Mouse (Mus musculus) brown adipose tissue, adult 24 weeks (tissue): ENCODE measurements at regions not wholly inside any gene's neighbourhood (a gene's known extent, or its start where the extent isn't known, plus 50 kb on each side); places are given as distances from the start of the nearest gene placed in this dataset.

ENCODE experiments used
- H3K27ac ChIP-seq: fragments of 200-500 bp; replicated peaks from 2 replicates; pipeline ENCODE4 v1.5.1; 2012; ENCODE audit warnings: low read depth, mild to moderate bottlenecking, low read length
- H3K4me1 ChIP-seq: fragments of 200-500 bp; 2 replicates; pipeline ENCODE4 v1.6.1; 2012; ENCODE audit warnings: low read length, mixed read lengths; ENCODE audit not compliant: control insufficient read depth, insufficient read depth, insufficient read length
- H3K4me3 ChIP-seq: fragments of 200-500 bp; 2 replicates; pipeline ENCODE4 v1.5.1; 2012; ENCODE audit warnings: low read depth, mild to moderate bottlenecking, low read length, moderate library complexity; ENCODE audit not compliant: insufficient read depth

DNA sequence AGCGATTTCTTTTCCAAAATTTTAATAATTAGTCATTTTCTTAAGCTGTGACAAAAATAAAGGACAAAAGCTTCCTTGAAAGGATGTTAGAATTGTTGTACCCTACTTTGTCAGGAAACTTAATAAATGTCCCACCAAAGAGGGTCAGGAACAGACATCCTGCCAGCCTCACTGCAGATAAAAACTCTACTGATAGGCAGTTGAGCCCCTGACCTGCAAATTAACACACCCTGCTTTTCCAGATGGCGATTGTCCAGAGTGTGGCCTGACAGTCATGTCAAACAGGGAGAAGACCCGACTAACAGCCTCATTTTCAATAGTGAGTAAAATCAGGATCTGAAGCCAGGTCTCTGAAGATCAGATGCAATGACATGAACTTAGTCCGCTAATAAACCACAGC is 670.6 kb downstream of the Diaph3 start:
- H3K4me3 ChIP-seq: no peak overlapping the region
- no peak overlapping the region for H3K27ac ChIP-seq
- peaks cover 7% of the 10 kb centered on the region; the same call in 1 of the 2 replicates for H3K4me1 ChIP-seq

DNA sequence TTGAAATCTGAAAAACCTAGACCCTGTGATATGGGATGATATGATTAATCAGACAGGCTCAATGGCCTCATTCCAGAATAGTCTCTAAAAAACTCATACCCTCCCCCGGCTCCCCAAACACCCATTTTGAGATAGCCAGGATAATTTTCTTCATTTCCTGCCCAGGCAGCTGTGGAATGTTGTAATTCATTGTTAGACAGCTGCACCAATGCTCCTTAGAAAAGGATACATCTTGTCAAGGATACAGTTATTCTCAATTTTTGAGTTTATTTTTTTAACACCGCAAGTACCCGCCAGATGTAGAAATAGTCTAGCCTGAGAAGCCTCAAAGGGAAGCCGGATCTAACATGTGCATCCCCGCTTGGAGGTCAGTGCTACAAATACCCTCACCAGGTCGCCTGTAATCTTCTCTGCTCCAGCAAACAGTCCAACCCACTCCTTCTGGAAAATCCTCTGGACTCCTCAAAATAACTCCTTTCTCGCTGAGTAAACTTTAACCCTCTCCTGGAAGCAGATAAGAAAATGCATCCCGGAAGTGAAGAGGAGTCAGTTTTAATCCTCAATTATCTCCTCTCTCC is 673.1 kb downstream of the Diaph3 start:
- peaks cover 7% of the 10 kb centered on the region; the same call in 1 of the 2 replicates for H3K4me1 ChIP-seq
- no peak overlapping the region for H3K4me3 ChIP-seq
- peak overlapping the region; percentile 2; the same call in 1 of the 2 replicates for H3K27ac ChIP-seq

DNA sequence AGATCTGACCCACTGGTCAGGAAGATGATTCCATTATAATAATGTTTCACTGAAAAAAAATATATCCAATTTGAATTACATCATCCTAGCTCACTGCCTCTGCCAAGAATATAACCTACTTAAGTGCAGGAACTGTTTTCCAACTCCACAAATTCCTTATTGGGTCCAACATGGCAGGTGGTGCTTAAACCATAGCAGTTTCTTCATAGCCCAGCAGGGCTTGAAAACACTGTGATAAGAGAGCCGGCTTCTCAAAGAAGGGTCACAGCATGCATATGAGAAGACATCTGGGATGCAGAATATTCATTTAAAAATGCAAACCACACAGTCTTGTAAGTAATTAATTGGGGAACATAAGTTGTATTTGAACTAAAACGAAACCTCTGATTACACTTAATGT is 677.6 kb downstream of the Diaph3 start:
- Histone ChIP-seq H3K27ac (no peak overlapping the region), H3K4me1 (0 out of 2 replicates have a peak, but pooled peaks cover under 1% of the 10 kb centered on the region), H3K4me3 (no peak overlapping the region)

DNA sequence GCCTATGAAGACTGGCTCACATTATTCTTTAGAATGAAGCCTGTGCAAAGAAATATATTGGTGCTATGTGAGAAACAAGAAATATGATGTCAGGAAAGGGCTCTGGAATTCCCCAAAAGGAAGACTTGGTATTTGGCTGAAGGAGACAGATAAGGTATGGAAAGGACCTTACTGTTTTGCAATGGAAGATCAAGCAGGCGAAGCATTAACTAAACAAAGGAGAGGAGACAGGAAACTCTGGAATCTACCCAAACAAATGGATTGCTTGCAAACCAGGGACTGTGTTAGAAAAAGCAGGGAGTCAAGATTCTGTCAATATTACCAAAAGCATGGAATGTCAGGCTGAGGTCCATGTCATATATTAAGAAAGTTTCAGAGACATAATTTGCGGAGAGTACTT is 687.9 kb downstream of the Diaph3 start:
- peaks cover 2% of the 10 kb centered on the region; the same call in 1 of the 2 replicates for H3K4me1 ChIP-seq
- H3K4me3 ChIP-seq: no peak overlapping the region
- no peak overlapping the region for H3K27ac ChIP-seq

DNA sequence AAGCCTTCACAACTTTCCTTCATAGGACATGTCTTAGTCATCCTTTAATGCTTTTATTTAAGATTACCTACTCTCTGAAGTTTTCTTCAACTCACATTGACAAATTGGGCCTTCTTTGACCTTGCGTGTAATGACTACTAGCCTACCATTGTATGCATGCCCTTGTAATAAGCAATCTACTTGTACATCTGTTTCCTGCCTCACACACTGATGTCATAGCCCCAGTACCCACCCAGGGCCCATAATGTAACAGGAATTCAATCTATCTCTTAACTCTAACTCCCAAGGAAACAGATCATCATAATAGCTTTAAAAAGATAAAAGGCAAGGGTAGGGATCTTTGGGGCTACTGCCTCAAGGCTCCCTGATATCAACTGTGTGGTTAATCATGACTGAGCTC is 690.4 kb downstream of the Diaph3 start:
- H3K4me3 ChIP-seq: no peak overlapping the region
- H3K27ac ChIP-seq: no peak overlapping the region
- H3K4me1 ChIP-seq: peaks cover 3% of the 10 kb centered on the region; the same call in 1 of the 2 replicates

DNA sequence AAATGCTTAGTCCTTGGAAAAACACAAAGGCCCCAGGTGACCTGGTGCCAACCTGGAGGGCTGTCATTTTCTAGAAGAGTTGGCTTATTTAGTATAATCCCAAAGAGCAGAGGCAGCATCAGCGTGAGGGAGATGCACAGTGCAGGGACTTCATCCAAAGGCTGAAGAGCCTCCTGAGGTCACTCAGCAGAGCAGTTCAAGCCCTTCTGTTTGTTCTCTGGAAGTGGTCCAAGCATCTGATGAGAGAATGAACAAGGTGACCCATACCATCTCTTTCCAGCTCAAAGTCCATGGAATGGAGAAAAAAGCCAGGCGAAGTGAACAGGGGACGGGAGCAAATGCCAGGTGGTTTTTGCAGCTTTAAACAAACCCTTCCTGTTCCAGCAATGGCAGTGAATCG is 695.9 kb downstream of the Diaph3 start:
- H3K27ac ChIP-seq: no peak overlapping the region
- H3K4me3 ChIP-seq: no peak overlapping the region
- H3K4me1 ChIP-seq: peaks cover 3% of the 10 kb centered on the region; the same call in 1 of the 2 replicates

DNA sequence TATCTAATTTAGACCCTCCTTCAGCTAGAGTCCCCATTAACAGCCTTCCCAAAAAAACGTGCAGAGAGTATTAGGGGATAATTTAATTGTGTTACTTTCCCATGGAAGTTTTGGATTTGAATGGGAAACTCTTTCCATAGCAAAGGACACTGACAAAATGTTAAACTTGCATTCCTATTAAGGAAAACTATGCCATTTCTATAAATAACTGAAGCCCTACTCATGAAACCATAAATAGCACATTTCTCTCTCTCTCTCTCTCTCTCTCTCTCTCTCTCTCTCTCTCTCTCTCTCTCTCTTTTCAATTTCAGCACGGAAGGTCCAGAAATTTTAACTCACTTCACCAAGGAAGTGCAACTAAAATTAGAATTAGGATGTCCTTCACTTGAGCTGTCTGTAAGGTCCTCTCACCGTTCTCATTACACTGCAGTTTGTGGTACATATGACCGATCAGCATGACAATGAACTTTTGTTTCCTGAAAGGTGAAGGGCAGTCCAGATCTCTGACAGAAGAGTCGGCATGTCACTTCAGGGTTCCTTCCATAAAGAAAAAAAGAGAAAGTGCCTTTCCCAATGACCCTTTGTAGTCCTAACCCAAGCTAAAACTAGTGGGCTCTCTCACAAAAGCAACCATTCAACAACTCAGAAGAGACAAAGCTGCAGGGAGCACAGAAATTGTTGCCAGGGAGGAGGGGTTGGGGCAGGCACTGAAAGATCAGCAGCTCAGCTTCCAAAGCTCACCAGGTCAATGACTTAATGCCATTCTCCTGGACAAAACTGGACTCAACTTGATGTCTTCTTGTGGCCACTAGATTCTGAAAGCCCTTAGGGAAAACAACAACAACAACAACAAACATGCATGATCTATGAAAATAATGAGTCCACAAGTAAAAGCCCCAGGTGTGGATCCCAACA is 696.9 kb downstream of the Diaph3 start:
- no peak overlapping the region for H3K4me3 ChIP-seq
- H3K27ac ChIP-seq: no peak overlapping the region
- peaks cover 3% of the 10 kb centered on the region; the same call in 1 of the 2 replicates for H3K4me1 ChIP-seq

DNA sequence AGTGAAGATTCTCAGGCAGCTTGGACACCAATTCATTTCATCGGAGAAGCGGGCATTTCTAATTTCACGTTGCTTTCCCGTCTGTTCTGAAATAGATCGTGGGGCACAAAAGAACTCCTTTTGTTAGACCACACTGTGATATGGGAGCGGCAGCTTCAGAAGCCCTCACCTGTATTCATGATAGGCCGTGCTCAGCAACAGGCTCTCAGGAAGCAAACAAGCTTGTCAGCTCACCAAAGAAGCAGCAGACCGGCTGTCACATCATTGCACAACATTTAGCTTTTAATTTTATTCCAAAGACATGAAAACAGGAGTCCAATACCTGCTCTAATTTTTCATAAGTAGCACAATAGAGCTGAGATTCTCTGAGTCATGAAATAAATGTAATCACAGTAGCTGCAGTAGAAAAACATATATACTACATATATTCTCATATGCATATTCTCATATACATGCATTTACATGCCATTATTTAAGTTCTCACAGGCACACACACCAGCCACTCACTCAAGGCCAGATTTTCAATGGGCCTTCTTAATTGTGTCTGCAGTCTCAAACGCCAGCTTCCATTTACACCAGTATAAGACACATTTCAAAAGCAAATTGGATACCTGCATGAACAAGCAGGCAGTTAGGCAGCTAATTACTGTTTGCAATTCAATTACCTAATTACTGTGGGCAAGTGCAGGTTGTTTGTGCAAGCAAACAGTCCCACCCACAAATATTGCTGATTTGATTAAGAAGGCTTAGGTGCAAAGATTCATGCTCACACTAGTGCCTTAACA is 698.9 kb downstream of the Diaph3 start:
- H3K4me3 ChIP-seq: no peak overlapping the region
- H3K4me1 ChIP-seq: no peaks in the 10 kb centered on the region
- no peak overlapping the region for H3K27ac ChIP-seq

DNA sequence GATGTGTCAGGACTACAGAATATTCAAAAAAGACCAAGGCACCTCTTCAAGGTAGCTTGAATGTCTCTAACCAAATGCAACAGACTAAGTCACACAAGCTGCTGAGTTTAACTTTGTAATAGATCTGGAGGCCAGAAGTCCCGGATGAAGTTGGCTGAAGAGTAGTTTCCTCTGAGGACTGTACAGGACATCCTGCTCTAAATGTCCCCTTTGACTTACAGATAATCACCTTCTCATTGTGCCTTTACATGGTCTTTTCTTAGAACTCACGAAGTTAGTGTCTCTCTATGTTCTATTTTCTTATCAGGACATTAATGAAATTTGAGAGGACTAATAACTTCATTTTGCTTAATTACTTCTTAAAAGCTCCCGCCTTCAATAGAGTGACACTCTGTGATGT is 703.7 kb downstream of the Diaph3 start:
- Histone ChIP-seq H3K4me1 (peaks cover 3% of the 10 kb centered on the region; the same call in 1 of the 2 replicates), H3K27ac (no peak overlapping the region), H3K4me3 (no peak overlapping the region)

DNA sequence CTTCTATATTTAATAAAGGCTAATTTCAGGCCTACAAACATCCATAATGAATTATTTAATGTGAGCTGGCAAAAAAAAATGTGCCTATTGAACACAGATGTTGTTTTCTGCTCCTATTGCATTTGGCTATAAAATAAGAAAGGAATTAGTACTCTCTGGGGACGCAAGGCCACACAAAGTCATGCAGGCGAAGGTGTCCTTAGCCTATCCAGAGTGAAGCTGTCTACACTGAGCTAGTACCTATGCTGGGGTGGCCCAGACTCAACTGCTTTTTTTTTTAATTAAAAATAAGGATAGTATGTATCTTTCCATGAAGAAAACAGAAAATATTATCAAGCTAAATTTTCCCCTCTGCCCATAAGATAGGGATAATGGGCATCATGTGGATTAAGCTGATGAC is 705.7 kb downstream of the Diaph3 start:
- Histone ChIP-seq H3K4me3 (no peak overlapping the region), H3K27ac (no peak overlapping the region), H3K4me1 (peaks cover 6% of the 10 kb centered on the region; the same call in 1 of the 2 replicates)

DNA sequence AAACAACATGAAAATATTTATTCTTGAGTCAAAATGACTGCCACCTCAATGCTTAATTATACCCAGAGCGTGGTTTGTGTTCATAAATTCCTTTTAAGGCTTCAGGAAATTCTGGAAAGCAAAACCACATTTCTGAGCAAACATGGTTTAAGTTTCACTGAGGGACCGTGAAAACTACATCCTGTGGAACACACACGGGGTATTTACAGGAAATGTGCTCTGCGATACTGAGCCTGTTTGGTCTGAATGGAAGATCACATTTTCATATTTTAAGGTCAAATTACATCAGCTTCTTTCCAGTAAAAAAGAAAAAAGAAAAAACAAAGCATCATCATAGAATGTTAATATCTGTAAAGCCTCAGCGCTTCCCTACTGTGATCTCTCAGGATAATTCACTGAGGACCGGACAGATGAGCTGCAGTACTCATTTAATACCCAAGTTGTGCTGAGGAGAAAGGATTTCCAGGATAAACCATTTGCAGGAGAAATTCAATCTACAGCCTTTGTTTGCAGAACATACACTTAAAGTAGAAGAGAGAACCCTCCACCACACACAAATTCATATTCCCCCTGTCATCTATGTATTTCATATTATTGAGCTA is 709.7 kb downstream of the Diaph3 start:
- no peak overlapping the region for H3K27ac ChIP-seq
- no peak overlapping the region for H3K4me3 ChIP-seq
- peaks cover 6% of the 10 kb centered on the region; the same call in 1 of the 2 replicates for H3K4me1 ChIP-seq

DNA sequence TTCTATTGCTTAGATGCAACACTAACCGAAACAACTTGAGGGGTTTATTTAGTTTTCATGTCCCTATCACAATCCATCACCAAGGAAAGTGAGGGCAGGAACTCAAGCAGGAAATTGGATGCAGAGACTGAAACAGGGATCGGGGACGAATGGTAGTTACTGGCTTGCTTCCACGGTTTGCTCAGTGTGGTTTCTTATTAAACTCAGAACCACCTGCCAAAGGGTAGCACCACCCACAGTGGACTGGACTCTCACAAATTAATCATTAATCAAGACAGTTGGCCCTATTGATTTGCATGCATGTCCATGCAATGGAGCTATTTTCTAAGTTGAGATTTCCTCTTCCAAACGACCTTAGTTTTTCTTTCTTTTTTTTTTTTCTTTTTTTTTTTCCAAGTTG is 719.2 kb downstream of the Diaph3 start:
- Histone ChIP-seq H3K4me1 (no peaks in the 10 kb centered on the region), H3K27ac (no peak overlapping the region)

DNA sequence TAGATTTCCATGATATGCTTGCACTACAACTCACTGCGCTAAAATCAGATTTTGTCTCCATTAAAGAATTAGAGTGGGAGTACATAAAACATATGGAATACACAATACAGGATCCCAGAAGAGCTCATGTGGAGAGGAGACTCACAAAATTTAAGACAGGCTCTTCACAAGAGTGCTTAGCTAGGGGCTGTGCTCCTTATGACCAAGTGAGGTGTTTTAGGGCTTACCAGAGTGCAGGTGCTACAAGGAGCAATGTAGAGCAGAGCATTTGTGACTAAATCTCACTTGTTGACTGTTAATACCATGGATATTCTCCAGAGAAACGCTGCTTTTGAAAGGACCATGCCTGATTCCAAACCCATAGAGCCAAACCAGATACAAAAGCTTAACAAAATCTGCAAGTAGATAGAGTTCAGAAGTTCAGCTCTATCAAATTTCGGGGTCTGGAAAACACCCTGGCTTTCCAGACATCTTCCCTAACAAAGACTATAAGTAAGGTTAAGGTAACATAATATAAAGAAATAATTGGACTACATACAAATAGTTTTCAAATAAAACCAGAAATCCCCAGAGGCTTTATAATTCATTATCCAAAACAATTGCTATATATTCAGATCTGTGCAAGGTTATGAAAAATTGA is 721.0 kb downstream of the Diaph3 start:
- no peak overlapping the region for H3K4me3 ChIP-seq
- no peak overlapping the region for H3K27ac ChIP-seq
- no peaks in the 10 kb centered on the region for H3K4me1 ChIP-seq

More for the DNA sequence above, 719.2 kb downstream of the Diaph3 start:
- no peak overlapping the region for H3K4me3 ChIP-seq

DNA sequence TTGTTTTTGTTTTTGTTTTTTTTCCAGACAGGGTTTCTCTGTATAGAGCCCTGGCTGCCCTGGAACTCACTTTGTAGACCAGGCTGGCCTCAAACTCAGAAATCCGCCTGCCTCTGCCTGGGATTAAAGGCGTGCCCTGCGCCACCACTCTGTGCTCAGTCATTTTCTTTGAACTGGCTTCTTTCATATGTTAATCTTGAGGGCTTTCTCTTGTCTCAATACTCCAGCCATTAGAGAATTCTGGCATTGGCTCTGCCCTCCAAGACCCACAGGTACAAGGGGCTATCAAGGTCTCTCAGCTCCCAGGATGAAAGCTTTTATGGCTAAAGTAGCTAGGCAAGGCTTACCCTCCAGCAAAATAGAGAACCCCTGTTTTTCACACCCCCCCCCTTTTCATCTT is 744.2 kb downstream of the Diaph3 start:
- Histone ChIP-seq H3K4me3 (no peak overlapping the region), H3K4me1 (no peaks in the 10 kb centered on the region), H3K27ac (no peak overlapping the region)
